Mouse (Mus musculus) induced T-regulatory cell, adult 2 months (primary cell): Measurements from ENCODE around the gene Foxa2.

Source experiments
- DNase-seq: peaks from one replicate; pipeline ENCODE4 v3.0.0-alpha.2; 2012; ENCODE audit warnings: low read depth

The Foxa2 gene

GRCm38 (mm10) chr2:148039351-148040235 is 7.2 kb downstream of the Foxa2 start:
- DNase-seq: no peak

GRCm38 (mm10) chr2:148038366-148039310 is 8.1 kb downstream of the Foxa2 start:
- no peak for DNase-seq

GRCm38 (mm10) chr2:148036611-148037160 is 10.1 kb downstream of the Foxa2 start:
- no peak for DNase-seq

GRCm38 (mm10) chr2:148030991-148031675 is 15.6 kb downstream of the Foxa2 start:
- DNase-seq: no peak

GRCm38 (mm10) chr2:148030613-148030935 is 16.2 kb downstream of the Foxa2 start:
- no peak for DNase-seq

- DNase-seq: no peak
These were observed 16.8 kb downstream of the Foxa2 start for GRCm38 (mm10) chr2:148029751-148030612.

GRCm38 (mm10) chr2:148029050-148029608 is 17.6 kb downstream of the Foxa2 start:
- no peak for DNase-seq

GRCm38 (mm10) chr2:148026366-148026765 is 20.4 kb downstream of the Foxa2 start:
- DNase-seq: no peak

- DNase-seq: no peak
These were observed 21.3 kb downstream of the Foxa2 start for GRCm38 (mm10) chr2:148025481-148025880.

GRCm38 (mm10) chr2:148024268-148024935 is 22.4 kb downstream of the Foxa2 start:
- DNase-seq: no peak

- DNase-seq: no peak
These were observed 23.4 kb downstream of the Foxa2 start for GRCm38 (mm10) chr2:148023340-148023806.

- no peak for DNase-seq
These were observed 24.7 kb downstream of the Foxa2 start for GRCm38 (mm10) chr2:148021919-148022570.

- DNase-seq: no peak
These were observed 25.8 kb downstream of the Foxa2 start for GRCm38 (mm10) chr2:148021016-148021415.

- DNase-seq: no peak
These were observed 26.6 kb downstream of the Foxa2 start for GRCm38 (mm10) chr2:148020125-148020524.

GRCm38 (mm10) chr2:148017782-148018690 is 28.7 kb downstream of the Foxa2 start:
- DNase-seq: no peak

GRCm38 (mm10) chr2:148013382-148013781 is 33.4 kb downstream of the Foxa2 start:
- no peak for DNase-seq

GRCm38 (mm10) chr2:148009049-148009448 is 37.7 kb downstream of the Foxa2 start:
- no peak for DNase-seq
